Mouse (Mus musculus): ENCODE measurements around the gene Akt3. TPM values are rescaled to one million over a fixed set of nuclear protein-coding genes. Genes with fewer than 3 reads are reported as not detected.

The Akt3 gene
- polyA plus RNA-seq, 1 experiment from 2014 or later = 4.4 TPM

- no peaks in the 10 kb centered on the region for H3K9me3 ChIP-seq (ENCODE audit: low read length)
Measured at GRCm38 (mm10) chr1:176970635-176971478, 287.1 kb downstream of the Akt3 start.

More at GRCm38 (mm10) chr1:176970635-176971478, 287.1 kb downstream of the Akt3 start:
- ATAC-seq (ENCODE audit: low FRiP score, low TSS enrichment) = no peak
- 70% methylated on average over 16 of the region's 16 CpGs for WGBS
- Histone ChIP-seq H3K27ac (ENCODE audit: low read length) (no peak overlapping the region), H3K9ac (replicated peaks; ENCODE audit: low read length) (no peak overlapping the region), H3K4me2 (replicated peaks; ENCODE audit: low read depth, low read length) (no peak overlapping the region), H3K36me3 (ENCODE audit: insufficient read depth, low read length) (no peaks in the 10 kb centered on the region), H3K4me3 (ENCODE audit: low read length) (no peak overlapping the region), H3K4me1 (ENCODE audit: insufficient read depth, low read length) (no peaks in the 10 kb centered on the region), H3K27me3 (ENCODE audit: insufficient read depth, low read length) (no peaks in the 10 kb centered on the region)

Other genes starting within 250 kb of the Akt3 start
- 1.4 and 1.6 TPM in 2 replicates for gene Zbtb18, start 184.1 kb upstream of the Akt3 start, polyA plus RNA-seq (2015; fragmentation: Nextera tagmentation; extraction: Ambion mirVana)

Measured in kidney, embryonic 16.5 days (tissue).